Mouse (Mus musculus): ENCODE results near the gene Tmem50b.
"Not testable (repeated sequence)": the region's sequence is repeated elsewhere in the genome, so short reads cannot be mapped to it uniquely, and the experiment has no call there.

Tmem50b gene

GRCm38 (mm10) chr16:91597672-91598010 lies at the start of gene Tmem50b:
Gene Tmem50b, minus strand, starts transcription at chr16:91597800.
- DNase-seq (ENCODE audit: low spot score), result peak; percentile 98

GRCm38 (mm10) chr16:91646681-91647419 lies 49.2 kb upstream of the Tmem50b start, which contains the start of gene Gart:
Gene Gart, minus strand, starts transcription at chr16:91646952.
- DNase-seq (ENCODE audit: low spot score), result peak; percentile 93

- peak; percentile 61 for DNase-seq (ENCODE audit: low spot score)
Observed at GRCm38 (mm10) chr16:91645995-91646602, 48.5 kb upstream of the Tmem50b start.

GRCm38 (mm10) chr16:91645420-91645819 lies 47.8 kb upstream of the Tmem50b start:
- DNase-seq (ENCODE audit: low spot score), result not testable (repeated sequence)

- no peak for DNase-seq (ENCODE audit: low spot score)
Observed at GRCm38 (mm10) chr16:91644901-91645300, 47.3 kb upstream of the Tmem50b start.

GRCm38 (mm10) chr16:91640171-91640570 lies 42.6 kb upstream of the Tmem50b start:
- DNase-seq (ENCODE audit: low spot score), result no peak

- no peak for DNase-seq (ENCODE audit: low spot score)
Observed at GRCm38 (mm10) chr16:91639636-91640035, 42.0 kb upstream of the Tmem50b start.

- DNase-seq (ENCODE audit: low spot score), result no peak
Observed at GRCm38 (mm10) chr16:91639161-91639560, 41.6 kb upstream of the Tmem50b start.

- DNase-seq (ENCODE audit: low spot score), result no peak
Observed at GRCm38 (mm10) chr16:91633641-91634040, 36.0 kb upstream of the Tmem50b start.

GRCm38 (mm10) chr16:91632940-91633339 lies 35.3 kb upstream of the Tmem50b start:
- DNase-seq (ENCODE audit: low spot score), result no peak

- DNase-seq (ENCODE audit: low spot score), result no peak
Observed at GRCm38 (mm10) chr16:91632439-91632838, 34.8 kb upstream of the Tmem50b start.

GRCm38 (mm10) chr16:91630584-91630983 lies 33.0 kb upstream of the Tmem50b start:
- DNase-seq (ENCODE audit: low spot score), result no peak

- DNase-seq (ENCODE audit: low spot score), result no peak
Observed at GRCm38 (mm10) chr16:91629749-91630148, 32.1 kb upstream of the Tmem50b start.

GRCm38 (mm10) chr16:91628673-91629072 lies 31.1 kb upstream of the Tmem50b start:
- DNase-seq (ENCODE audit: low spot score), result no peak

- no peak for DNase-seq (ENCODE audit: low spot score)
Observed at GRCm38 (mm10) chr16:91627831-91628230, 30.2 kb upstream of the Tmem50b start.

GRCm38 (mm10) chr16:91623074-91623473 lies 25.5 kb upstream of the Tmem50b start:
- DNase-seq (ENCODE audit: low spot score), result no peak

- no peak for DNase-seq (ENCODE audit: low spot score)
Observed at GRCm38 (mm10) chr16:91620991-91621390, 23.4 kb upstream of the Tmem50b start.

- DNase-seq (ENCODE audit: low spot score), result no peak
Observed at GRCm38 (mm10) chr16:91620185-91620584, 22.6 kb upstream of the Tmem50b start.

- DNase-seq (ENCODE audit: low spot score), result peak; percentile 87
Observed at GRCm38 (mm10) chr16:91618511-91619501, 21.2 kb upstream of the Tmem50b start, which contains the start of gene Dnajc28. Gene Dnajc28, minus strand, starts transcription at chr16:91619026.

- DNase-seq (ENCODE audit: low spot score), result no peak
Observed at GRCm38 (mm10) chr16:91614552-91614951, 17.0 kb upstream of the Tmem50b start.

- no peak for DNase-seq (ENCODE audit: low spot score)
Observed at GRCm38 (mm10) chr16:91612525-91612924, 14.9 kb upstream of the Tmem50b start.

GRCm38 (mm10) chr16:91611248-91611647 lies 13.6 kb upstream of the Tmem50b start:
- no peak for DNase-seq (ENCODE audit: low spot score)
